Mouse (Mus musculus): ENCODE measurements at regions not wholly inside any gene's neighbourhood (a gene's known extent, or its start where the extent isn't known, plus 50 kb on each side); places are given as distances from the start of the nearest gene placed in this dataset.

GRCm38 (mm10) chr4:7161411-7161810 is 1077.4 kb downstream of the Car8 start:
- no peak for TF ChIP-seq POLR2A (IDR thresholded peaks at IDR 0.05; ENCODE audit: borderline replicate concordance, control insufficient read depth, low read depth, low read length)
- TF ChIP-seq CTCF (IDR thresholded peaks at IDR 0.05; ENCODE audit: control insufficient read depth, insufficient read depth, low read length) = no peak

Data from bone marrow, adult 2 months (tissue).